Mouse (Mus musculus): Measurements from ENCODE around the gene Slc44a4.

- TF ChIP-seq POLR2A (IDR thresholded peaks at IDR 0.05; ENCODE audit: low read depth, low read length): no peak
- no peak for TF ChIP-seq CTCF (IDR thresholded peaks at IDR 0.05; ENCODE audit: extremely low read depth, insufficient read length, insufficient replicate concordance, low read depth, low read length)
These were observed 62.7 kb downstream of the Slc44a4 start for GRCm38 (mm10) chr17:34977000-34977399.
